Mouse (Mus musculus) stomach, postnatal 0 days (tissue): ENCODE results near the gene Eef2k.

ENCODE experiments used
- CTCF ChIP-seq: IDR thresholded peaks from 2 replicates; pipeline ENCODE4 v1.5.1; 2016; ENCODE audit warnings: antibody characterized with exemption, low read depth, mild to moderate bottlenecking, moderate library complexity
- EP300 ChIP-seq: optimal IDR thresholded peaks from 2 replicates; pipeline ENCODE3; 2016; ENCODE audit warnings: antibody characterized with exemption

DNA sequence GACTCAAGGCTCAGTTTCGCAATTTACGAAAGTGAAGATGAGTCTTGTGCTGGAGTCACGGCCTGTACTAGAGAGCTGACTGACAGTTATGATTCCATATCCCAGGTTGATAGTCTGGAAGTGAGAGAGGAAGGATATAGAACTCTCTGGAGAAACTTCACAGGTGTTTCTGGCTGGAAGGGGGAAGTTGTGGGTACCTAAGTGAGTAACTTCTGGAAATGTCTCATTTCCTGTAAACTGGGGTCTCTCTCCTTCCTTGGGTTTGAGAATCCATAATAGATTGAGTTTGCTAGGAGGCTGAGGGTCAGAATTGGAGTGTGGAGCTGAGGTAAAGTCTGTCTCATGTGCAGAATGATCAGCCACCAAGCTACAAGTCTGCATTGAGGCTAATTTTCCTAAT, 7.5 kb downstream of the Eef2k start:
- no peak for TF ChIP-seq CTCF
- no peak for TF ChIP-seq EP300
